Mouse (Mus musculus): ENCODE measurements around the gene Fbn1. TPM values are rescaled to one million over a fixed set of nuclear protein-coding genes. Genes with fewer than 3 reads are reported as not detected.

Gene Fbn1
- total RNA-seq, 4 experiments from 2014 or later, result 11.4 to 25.4 (median 14.2) TPM

DNA sequence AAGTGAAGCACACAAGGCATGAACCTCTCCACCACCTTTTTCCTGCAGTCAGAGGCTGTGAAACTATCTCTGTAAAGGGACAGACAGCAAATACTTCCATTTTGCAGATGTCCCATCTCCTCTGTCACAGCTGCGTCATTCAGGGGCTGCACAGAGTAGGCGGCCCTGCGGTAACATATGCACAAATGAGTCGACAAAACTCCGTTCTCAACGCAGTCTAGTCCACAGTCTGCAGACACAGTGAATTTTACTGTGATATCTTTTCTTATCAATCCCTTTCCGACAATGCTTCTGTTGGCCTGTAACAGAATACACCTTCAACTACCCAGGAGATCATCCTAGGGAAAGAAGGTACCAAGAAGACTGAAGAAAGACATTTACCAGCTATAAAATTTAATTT lies 9.6 kb downstream of the Fbn1 start:
- DNase-seq, result no peak

DNA sequence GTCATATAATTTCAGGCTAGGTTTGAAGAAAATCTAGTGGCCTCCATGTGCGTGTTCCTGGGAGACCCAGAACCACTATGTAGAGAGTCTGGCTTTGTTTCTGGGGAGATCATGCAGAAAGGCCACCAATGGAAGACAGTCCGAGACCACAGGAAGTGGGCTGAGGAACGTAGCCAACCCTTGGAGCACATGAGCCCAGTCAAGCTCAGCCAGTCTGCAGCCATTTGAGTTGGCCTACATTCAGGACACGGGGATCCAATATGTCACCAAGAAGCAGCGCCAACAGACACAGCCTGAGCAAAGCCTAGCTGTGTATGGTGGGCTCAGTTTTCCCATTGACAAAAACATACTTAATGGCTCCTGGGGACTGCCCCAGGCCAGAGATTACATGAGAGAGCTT lies 11.1 kb downstream of the Fbn1 start:
- no peak for DNase-seq

- DNase-seq, result no peak
These were observed 12.7 kb downstream of the Fbn1 start for GRCm38 (mm10) chr2:125494831-125495812.

GRCm38 (mm10) chr2:125494291-125494690 lies 13.5 kb downstream of the Fbn1 start:
- no peak for DNase-seq

GRCm38 (mm10) chr2:125492050-125492900 lies 15.5 kb downstream of the Fbn1 start:
- no peak for DNase-seq

DNA sequence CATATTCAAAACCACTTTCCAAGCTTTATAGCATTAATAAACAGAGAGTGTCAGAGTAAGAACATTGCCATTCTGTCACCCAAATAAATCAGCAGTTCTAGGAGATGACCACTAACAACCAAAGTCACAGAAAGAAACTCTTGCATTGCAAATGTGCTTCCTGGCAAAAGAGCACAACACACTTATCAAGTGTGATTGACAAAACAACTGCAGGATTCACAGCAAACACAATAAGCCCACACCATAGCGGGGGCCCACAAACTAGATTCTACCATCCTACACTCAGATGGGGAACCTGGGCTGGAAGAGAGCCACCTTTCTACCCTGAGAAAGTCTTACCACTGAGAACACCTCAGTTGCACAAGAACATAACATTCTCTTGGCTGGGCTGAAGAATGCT lies 17.8 kb downstream of the Fbn1 start:
- no peak for DNase-seq

- no peak for DNase-seq
These were observed 22.9 kb downstream of the Fbn1 start for GRCm38 (mm10) chr2:125484910-125485309.

DNA sequence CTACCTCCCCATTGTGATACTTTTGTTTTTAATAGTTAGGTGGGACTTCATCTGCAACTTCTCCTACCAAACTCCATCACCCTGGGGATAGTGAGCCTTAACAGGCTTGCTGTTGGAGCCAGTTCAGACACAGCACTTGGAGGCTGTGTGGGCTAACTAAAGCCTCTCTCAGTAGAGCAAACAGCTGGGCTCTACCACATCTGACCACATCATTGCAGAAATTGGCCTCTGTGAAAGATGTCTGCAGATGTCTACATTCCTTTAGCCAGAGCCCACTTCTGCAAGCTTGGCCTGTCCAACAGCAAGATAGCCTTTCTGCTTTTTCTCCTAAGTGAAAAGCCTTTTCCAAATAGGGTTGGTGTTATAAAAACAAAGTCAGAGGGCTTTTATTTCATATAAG lies 23.6 kb downstream of the Fbn1 start:
- DNase-seq, result no peak

GRCm38 (mm10) chr2:125481531-125482317 lies 26.1 kb downstream of the Fbn1 start:
- no peak for DNase-seq

DNA sequence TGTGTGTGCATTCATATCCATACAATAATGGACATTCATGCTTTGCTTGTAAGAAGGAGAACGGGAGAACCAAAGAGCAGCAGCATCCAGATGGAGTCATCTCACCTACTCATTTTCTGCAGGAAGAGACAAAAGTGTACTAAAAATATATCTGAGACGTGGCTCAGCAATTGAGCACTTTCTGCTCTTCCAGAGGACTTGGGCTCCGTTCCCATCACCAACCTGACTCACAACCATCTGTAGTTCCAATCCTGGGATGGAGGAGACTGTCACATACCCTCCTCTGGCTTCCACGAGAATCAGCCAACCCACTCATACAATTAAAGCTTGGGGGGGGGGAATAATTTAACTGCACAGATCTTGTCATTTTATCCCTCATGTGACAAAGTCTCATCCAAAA lies 26.7 kb downstream of the Fbn1 start:
- no peak for DNase-seq

DNA sequence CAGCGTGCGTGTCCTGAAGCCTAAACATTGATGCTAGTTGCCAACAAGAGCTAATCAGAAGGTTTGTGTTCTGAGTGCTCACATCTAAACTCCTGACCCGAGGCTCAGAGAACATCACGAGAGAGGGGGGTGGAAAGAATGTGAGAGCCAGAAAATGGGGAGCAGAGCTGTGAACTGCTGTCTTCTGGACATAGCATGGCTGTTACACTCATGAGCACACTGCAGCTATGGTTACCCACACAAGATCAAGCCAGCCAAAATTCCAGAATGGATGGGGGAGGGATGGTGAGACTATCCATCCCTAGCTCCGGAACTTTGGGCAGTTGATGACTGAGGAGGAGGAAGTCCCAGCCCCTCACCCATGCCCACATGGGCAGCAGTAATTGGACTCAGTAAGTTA lies 27.7 kb downstream of the Fbn1 start:
- DNase-seq, result no peak

- DNase-seq, result no peak
These were observed 29.1 kb downstream of the Fbn1 start for GRCm38 (mm10) chr2:125478705-125479104.

DNA sequence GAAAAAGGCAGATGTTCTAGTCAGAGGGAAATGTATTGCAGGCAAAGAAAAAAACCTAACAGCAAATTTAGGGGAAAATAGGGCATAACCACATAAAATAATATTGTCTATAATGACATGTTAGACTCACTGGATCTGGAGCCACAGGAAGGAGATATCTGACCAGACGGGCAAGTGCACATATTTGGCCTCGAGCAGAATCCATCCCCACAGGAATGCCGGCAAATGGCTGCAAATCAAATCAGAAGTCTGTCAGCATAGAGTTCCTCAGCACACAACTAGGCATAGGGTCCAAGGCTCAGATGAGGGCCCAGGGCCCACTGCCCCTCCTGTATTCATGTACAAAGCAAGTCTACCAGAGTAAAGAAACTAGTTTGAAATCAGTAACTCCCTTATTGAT lies 30.4 kb downstream of the Fbn1 start:
- no peak for DNase-seq

GRCm38 (mm10) chr2:125476231-125476630 lies 31.6 kb downstream of the Fbn1 start:
- no peak for DNase-seq

DNA sequence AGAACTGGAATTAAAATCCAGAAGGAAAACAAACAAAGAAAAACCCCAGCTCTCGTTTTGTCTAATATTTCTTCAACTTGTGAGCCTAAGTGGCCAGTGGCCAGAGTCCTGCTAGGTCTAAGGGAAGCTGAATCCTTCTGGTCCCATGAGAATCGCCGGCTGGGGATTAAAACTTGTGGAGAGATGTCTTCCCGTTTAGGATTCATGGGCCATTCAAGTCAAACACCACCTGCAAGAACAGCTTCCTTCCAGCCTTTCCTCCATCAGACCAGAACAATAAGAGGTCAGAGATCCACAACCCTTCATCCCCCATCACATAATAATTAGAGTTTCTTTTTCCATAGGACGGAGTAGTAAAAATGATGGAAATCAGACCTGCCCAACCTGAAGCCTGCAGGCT lies 33.1 kb downstream of the Fbn1 start:
- no peak for DNase-seq

DNA sequence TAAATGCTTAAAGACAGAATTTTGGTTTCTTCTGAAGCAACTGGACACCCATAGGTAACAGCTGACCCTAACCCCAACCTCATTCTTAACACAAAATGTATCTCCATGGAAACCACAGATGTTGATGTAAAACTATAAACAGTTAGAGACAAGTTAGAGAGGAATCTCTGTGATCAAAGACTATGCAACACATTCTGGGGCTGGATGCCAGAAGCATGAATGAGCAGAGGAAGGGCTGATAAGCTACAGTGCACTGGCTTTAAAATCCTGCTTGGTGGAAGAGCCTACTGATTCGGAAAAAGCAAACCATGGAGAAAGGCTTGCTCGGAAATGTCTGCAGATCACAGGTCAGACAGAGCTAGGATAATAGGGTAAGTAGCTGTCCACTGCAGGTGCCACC lies 34.6 kb downstream of the Fbn1 start:
- DNase-seq, result no peak

- no peak for DNase-seq
These were observed 36.1 kb downstream of the Fbn1 start for GRCm38 (mm10) chr2:125471721-125472120.

- no peak for DNase-seq
These were observed 37.1 kb downstream of the Fbn1 start for GRCm38 (mm10) chr2:125470553-125471295.

GRCm38 (mm10) chr2:125464036-125464435 lies 43.8 kb downstream of the Fbn1 start:
- no peak for DNase-seq

- no peak for DNase-seq
These were observed 48.7 kb downstream of the Fbn1 start for GRCm38 (mm10) chr2:125459087-125459486.

- no peak for DNase-seq
These were observed 51.6 kb downstream of the Fbn1 start for GRCm38 (mm10) chr2:125456059-125456789.
